Mouse (Mus musculus): ENCODE results near the gene Atp8a1. TPM values are rescaled to one million over a fixed set of nuclear protein-coding genes. Genes with fewer than 3 reads are reported as not detected.

The Atp8a1 gene
- 100 to 1,000 TPM; 162 to 182 TPM for total RNA-seq (2021)

GRCm38 (mm10) chr5:67847253-67848165 is at the start of gene Atp8a1:
TSS of gene Atp8a1 (minus strand) at chr5:67847434.
- DNase-seq (ENCODE audit: extremely low spot score in 1 of 2, low spot score in 1 of 2): peak; percentile 95 to 99

GRCm38 (mm10) chr5:67884422-67885210 is 37.4 kb upstream of the Atp8a1 start:
- no peak for DNase-seq (ENCODE audit: extremely low spot score in 1 of 2, low spot score in 1 of 2)

DNA sequence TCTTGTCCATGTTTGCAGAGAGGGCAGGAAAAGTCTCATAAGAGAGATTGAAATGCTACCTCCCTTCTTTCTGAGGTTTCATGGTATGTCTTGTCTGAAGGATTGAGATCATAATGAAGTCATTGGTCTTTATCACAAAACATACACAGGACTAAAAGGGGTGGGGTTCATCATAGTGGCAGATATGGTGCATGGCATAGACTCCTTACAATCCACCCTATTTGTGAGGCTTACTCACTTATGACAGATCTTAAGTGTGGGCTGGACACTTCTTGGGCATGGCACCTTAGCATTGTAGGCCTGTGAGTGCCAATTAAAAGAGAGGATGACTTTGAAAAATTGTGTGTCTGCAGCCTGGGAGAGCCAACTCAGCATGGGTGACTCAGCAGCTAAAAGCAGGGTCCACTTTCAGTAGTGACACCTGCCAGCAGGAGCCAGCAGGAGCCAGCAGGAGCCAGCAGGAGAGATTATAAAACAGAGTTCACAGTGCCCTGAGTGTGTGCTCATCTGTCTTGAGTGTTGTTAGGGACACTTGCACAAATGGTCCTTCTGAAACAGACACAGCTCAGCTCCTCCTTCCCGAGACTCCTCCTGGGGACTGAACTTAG is 36.4 kb upstream of the Atp8a1 start:
- DNase-seq (ENCODE audit: extremely low spot score in 1 of 2, low spot score in 1 of 2): no peak

GRCm38 (mm10) chr5:67871414-67871813 is 24.2 kb upstream of the Atp8a1 start:
- no peak for DNase-seq (ENCODE audit: extremely low spot score in 1 of 2, low spot score in 1 of 2)

GRCm38 (mm10) chr5:67866221-67866620 is 19.0 kb upstream of the Atp8a1 start:
- no peak for DNase-seq (ENCODE audit: extremely low spot score in 1 of 2, low spot score in 1 of 2)

DNA sequence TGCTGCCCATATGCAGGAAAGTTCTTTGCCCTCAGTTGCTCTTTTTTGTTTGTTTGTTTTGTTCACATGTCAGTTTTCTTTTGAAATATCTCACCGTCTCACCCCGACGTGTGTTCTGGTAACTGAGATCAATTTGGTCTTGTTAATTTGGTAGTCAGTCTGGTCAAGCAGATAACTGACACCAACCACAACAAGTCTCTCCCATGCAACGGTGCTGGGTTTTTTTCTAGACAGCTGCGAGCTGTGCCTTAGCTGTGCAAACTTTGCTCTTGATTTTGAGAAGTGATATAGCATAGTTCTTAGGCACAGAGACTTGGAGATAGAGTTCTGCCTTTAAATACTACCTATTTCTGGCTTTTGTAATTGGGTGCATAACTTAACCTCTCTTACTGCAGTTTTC is 18.4 kb upstream of the Atp8a1 start:
- no peak for DNase-seq (ENCODE audit: extremely low spot score in 1 of 2, low spot score in 1 of 2)

GRCm38 (mm10) chr5:67864508-67865060 is 17.4 kb upstream of the Atp8a1 start:
- no peak for DNase-seq (ENCODE audit: extremely low spot score in 1 of 2, low spot score in 1 of 2)

DNA sequence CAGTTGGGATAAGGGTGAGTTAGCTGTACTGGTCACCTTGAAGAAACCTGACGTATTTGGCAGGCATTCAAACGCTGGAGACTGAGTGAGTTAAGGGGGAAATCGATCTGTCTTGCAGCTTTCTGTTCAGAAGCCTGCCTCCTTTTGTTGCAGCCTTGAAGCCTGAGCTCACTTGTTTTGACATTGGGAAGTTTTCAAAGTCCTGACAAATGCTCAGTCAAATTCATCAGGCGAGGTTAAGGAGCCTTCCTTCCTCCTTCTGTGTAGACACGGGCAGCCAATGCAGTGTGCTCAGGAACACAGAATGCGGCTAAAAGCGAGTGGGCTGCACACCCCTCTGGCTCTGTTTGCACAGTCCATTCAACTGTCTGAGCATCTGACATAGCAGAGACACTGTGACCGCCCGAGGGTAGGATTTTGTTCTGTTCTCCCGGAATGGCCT is 16.7 kb upstream of the Atp8a1 start:
- no peak for DNase-seq (ENCODE audit: extremely low spot score in 1 of 2, low spot score in 1 of 2)

DNA sequence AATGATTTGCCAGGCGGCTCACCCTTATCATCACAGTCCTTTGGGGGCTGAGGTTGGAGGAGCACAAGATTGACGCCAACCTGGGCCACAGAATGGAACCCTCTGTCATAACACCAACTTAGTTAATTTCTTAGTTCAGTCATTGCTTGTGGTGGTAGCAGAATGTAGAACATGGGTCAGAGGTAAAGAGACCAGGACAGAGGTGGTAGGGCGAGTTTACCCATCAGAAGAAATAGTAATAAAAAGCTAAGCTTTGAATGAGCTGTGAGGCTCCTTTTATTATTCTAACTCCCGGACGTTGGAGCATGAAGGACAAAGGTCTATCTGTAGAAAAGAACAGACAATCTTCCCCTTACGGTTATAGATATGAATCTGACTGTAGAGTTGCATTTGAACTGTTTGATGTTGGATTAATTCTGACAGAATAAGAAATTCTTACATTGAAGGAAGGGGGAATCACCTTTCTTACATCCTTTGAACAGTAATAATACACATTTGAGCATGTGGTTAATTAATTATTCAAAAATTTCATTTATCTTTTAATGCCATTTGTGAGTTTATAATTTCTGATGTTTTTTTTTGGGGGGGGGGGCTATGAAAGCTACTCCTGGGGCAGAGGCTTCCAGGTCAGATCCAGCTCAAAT is 7.9 kb upstream of the Atp8a1 start:
- DNase-seq (ENCODE audit: extremely low spot score in 1 of 2, low spot score in 1 of 2): no peak

DNA sequence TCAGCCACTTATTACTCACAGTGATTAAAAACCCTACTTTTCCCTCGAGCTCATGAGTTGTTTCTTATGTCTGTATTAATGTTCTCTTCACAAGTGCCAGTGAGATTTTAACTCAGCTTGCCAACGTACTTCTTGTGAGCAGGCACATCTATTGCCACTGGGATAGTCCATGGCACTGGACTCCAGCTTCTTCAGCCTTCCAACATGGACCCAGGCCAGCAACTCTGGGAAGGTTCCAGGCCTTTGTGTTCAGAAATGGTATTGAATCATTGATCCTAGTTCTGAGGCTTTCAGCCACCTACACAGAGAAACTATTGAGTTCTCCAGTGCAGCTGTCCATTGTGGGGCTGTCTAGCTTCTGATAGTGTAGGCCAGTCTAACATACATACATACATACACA is 5.6 kb upstream of the Atp8a1 start:
- DNase-seq (ENCODE audit: extremely low spot score in 1 of 2, low spot score in 1 of 2): no peak

DNA sequence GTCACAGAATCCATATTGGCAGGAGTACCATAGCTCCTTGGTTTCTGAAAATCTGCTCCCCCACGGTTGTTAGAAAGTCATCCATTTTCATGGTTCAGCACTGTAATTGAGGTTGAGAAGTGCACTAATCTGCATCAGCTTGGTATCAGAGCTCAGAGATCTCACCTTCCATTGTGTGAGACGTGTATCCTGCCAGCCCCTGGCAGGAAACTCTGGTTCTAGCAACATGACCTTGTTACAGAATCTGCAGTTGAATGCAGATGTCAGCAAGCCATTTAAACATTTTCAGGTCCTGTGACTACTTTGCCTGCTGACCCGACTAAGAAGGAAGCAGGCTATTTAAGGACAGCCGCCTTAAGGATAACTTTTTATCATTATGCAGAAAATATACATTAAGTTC is 2.2 kb upstream of the Atp8a1 start:
- no peak for DNase-seq (ENCODE audit: extremely low spot score in 1 of 2, low spot score in 1 of 2)

DNA sequence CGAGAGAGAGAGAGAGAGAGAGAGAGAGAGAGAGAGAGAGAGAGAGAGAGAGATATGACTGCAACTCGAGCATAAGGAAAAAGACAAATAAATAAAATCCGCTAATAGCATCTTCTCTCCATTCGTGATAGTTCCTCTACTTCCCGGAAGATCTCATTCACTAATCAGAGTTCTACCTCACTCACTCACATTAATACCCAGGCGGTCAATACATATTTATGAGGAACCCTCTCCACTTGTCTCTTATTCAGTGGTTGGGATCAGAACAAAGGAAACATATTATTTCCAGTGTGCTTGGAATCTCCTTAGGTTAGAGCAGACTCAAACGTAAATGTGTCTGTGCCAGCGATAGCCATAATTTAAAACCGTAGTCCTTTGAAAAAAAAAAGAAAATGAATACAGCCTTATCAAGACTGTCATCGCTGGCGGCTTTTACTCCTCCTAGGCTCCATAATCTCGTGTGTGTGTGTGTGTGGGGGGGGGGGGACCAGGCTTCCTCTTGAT is 1.3 kb upstream of the Atp8a1 start:
- DNase-seq (ENCODE audit: extremely low spot score in 1 of 2, low spot score in 1 of 2): no peak

- DNase-seq (ENCODE audit: extremely low spot score in 1 of 2, low spot score in 1 of 2): peak; percentile 45 to 46
Measured at GRCm38 (mm10) chr5:67846361-67847224, 641 bp downstream of the Atp8a1 start.

- no peak for DNase-seq (ENCODE audit: extremely low spot score in 1 of 2, low spot score in 1 of 2)
Measured at GRCm38 (mm10) chr5:67845190-67845691, 2.0 kb downstream of the Atp8a1 start.

DNA sequence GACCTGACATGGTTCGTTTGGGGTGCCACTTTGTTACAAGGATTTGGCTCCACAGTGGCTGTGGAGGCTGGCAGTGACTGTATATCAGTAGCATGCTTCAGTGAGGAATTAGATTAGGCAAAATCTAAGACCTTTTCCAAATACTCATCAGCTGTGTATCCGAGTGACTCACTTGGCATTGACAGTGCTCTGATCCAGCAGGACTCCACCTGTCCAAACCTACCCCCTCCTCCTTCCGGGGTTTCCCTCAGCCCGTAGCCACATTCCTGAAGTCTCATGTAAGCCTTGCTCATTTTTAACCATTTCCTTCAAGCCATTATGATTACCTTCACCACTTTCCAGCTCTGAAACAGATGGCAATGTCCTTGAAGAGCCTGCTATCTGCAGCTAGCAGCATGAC is 3.2 kb downstream of the Atp8a1 start:
- no peak for DNase-seq (ENCODE audit: extremely low spot score in 1 of 2, low spot score in 1 of 2)

GRCm38 (mm10) chr5:67842306-67842705 is 4.9 kb downstream of the Atp8a1 start:
- no peak for DNase-seq (ENCODE audit: extremely low spot score in 1 of 2, low spot score in 1 of 2)

DNA sequence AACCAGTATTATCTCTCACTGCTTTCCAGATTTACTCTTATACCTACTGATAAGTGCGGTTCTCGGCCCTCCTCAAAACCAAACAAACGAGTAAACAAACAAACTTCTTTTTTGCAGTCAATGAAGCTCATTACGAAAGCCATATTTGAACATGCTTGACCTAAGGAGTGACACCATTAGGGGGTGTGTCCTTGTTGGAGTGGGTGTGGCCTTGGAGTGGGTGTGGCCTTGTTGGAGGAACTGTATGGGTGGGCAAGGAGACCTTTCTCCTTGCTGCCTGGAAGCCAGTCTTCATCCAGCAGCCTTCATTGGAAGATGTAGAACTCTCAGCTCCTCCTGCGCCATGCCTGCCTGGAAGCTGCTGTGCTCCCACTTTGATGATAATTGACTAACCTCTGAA is 13.4 kb downstream of the Atp8a1 start:
- DNase-seq (ENCODE audit: extremely low spot score in 1 of 2, low spot score in 1 of 2): no peak

DNA sequence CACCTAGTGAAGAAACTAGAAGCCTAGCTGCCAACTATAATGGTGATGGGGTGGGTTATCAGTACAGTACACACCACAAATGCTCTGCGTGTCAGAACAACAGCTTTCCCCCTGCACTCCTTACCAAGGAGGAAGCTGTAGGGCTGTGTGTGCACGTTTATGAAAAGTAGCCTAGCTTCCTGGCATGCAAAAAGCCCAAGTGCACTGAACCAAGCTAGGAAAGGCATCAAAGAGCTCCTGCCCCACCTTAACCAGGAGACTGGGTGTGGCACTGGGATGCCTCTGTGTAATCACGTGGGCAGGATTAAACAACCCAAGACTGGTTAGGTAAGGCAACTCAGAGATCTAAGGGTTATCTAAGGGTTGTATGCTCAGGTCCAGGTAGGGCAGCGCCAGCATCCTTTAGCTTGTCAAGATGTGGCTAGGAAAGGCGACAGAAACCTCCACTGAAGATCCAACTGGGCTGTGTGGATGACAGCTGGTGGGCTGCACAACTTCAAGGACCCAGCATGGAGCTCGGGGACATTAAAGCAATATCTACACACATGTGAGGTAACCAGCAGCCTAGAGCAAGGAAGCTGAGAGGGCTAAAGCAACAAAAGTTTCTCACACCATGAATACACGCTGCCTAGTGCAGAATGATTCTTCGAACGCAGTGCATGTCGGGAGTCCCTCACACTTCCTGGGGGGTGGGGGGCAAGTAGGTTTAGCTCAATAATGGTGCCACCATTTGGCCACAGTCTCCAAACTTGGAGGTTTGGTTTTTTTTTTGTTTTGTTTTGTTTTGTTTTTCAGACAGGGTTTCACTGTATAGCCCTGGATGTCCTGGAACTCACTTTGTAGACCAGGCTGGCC is 15.7 kb downstream of the Atp8a1 start:
- no peak for DNase-seq (ENCODE audit: extremely low spot score in 1 of 2, low spot score in 1 of 2)

Measured in layer of hippocampus, postnatal 25 days (tissue).